Mouse (Mus musculus): ENCODE measurements around the gene Olfr1055. TPM values are rescaled to one million over a fixed set of nuclear protein-coding genes. Genes with fewer than 3 reads are reported as not detected.
"Not testable (repeated sequence)": the region's sequence is repeated elsewhere in the genome, so short reads cannot be mapped to it uniquely, and the experiment has no call there.

The Olfr1055 gene
- not detected for total RNA-seq (2021)
- long read RNA-seq, experiment 1: 0 reads
- long read RNA-seq, experiment 2: 0 reads

DNA sequence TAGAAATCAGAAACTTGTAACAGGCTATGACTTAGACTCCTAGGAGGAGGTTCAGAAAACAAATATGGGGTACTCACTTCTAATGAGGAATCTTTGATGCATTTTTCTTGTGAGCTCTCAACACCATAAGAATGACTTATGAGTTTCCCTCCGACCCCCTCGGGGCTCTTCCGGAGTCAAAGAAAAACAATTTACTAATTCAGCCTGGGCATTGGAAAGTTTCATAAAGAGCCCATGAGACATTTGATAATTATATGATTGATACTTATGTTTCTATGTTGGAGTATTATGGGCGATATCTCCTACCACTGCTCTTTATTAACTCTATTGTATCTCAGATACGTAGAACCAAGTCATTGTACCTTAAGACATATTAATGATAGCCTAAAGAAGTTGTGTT, at the start of gene Olfr1055:
Gene Olfr1055 (minus strand): TSS at position 101 of the 400 bp plus-strand sequence.
- no peak for DNase-seq (ENCODE audit: extremely low spot score in 1 of 2, low spot score in 2 of 2)
- Histone ChIP-seq H3K4me3 (no peak within 1 kb of the TSS), H3K27ac (no peak within 1 kb of the TSS)
- intact Hi-C loops (cut with DNase I): no loop called here
- TF ChIP-seq CTCF (IDR thresholded peaks at IDR 0.05): no peak

DNA sequence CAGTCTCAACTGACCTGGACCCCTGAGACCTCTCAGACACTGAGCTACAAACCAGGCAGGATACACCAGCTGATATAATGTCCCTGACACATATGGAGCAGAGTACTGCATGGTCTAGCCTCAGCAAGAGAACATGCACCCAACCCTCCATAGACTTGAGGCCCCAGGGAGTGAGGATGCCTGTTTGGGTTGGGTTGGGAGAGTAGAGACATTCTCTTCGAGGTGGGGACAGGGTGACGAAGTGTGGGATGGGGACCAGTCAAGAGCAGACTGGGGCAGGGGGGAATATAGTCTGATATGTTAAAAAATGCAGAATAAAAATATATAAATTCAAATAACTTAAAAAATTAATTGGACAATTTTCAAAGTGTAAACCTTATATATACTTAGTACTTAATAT, 45.0 kb upstream of the Olfr1055 start:
- H3K27ac ChIP-seq: no peak overlapping the region
- intact Hi-C loops (cut with DNase I): no loop called here
- DNase-seq (ENCODE audit: extremely low spot score in 1 of 2, low spot score in 2 of 2): no peak
- TF ChIP-seq CTCF (IDR thresholded peaks at IDR 0.05): no peak
- no peak overlapping the region for H3K4me3 ChIP-seq

DNA sequence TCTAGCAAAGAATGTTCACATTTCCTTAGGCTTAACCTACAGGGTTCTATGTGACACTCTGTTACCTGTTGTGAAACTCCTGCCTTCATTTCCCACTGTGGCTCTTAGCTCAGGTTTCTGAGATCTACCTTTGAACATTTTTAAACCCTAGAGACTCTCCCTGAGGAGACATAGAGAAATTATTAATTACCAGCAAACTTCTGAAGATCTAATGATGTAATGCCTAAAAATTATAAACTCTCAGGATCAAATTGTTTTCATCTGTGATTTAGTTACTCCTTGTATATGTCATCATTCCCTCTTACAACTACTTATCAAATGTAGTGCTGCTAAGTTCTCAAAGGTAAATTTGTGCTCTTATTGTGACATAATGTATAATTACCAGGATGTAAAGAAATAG, 38.4 kb upstream of the Olfr1055 start, which contains the start of gene Olfr1058:
Gene Olfr1058 (minus strand): TSS at position 101 of the 400 bp plus-strand sequence.
- H3K4me3 ChIP-seq; intact Hi-C loops (cut with DNase I); DNase-seq (ENCODE audit: extremely low spot score in 1 of 2, low spot score in 2 of 2); H3K27ac ChIP-seq: not testable (repeated sequence)

DNA sequence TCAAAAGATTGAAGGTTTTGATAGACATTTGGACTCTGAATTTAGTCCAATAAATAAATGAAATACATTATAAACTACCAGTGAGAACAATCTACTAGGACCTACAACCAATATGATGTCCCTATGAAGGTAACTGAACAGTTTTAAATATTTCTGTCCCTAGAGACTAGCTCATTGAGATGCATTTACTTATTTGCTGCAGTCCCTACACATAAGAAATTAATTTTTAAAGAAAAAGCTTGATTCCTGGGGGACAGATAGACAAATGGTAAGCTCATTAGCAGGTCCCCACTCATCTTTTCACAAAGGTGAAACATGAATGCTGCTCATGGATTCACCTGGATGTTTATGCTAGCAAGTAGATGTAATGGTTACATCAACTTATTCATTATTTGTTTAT, 28.2 kb upstream of the Olfr1055 start, which contains the start of gene Olfr1057:
Gene Olfr1057 (minus strand): TSS at position 101 of the 400 bp plus-strand sequence.
- DNase-seq (ENCODE audit: extremely low spot score in 1 of 2, low spot score in 2 of 2): no peak
- TF ChIP-seq CTCF (IDR thresholded peaks at IDR 0.05): no peak
- H3K27ac ChIP-seq: no peak within 1 kb of the TSS
- intact Hi-C loops (cut with DNase I): no loop called here
- H3K4me3 ChIP-seq: no peak within 1 kb of the TSS

DNA sequence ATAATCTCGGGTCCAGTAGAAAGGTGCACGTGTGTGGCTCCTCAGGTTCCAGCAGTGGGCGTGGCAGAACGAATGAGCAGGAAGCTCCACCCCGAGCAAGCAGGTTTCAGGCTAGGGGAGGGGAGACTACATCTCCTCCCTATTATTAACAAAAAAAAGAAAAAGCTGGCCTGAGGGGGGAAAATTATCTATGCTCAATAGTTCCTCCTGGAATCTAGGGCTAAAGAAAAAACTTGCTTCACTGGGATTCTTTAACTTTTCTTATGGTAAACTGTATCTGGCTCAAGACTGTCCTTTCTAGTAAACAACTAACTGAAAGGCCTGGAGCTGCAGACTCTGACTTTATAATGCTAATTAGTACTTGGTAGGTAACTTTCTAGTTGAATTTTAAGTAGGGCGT, 16.3 kb upstream of the Olfr1055 start:
- DNase-seq (ENCODE audit: extremely low spot score in 1 of 2, low spot score in 2 of 2); H3K27ac ChIP-seq; H3K4me3 ChIP-seq; intact Hi-C loops (cut with DNase I): not testable (repeated sequence)

DNA sequence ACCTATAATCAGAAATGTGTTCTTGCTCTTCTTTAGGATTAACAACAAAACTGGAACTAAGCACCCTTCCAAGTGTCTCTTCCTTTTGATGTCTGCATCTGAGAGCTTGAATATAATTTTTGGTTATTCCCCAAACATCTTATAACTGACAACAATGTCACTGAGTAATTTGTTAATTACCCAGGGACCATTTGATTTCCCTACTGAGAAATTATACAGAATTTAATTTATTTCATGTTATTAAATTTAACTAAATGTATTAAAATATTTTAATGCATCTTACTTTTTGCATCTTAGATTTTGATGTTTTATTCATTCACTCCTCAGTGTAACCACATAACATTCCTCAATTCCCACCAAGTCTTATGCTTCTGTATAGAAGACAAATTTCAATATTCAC, 12.3 kb upstream of the Olfr1055 start, which contains the start of gene Olfr1056:
Gene Olfr1056 (minus strand): TSS at position 101 of the 400 bp plus-strand sequence.
- H3K27ac ChIP-seq: no peak within 1 kb of the TSS
- intact Hi-C loops (cut with DNase I): no loop called here
- TF ChIP-seq CTCF (IDR thresholded peaks at IDR 0.05): no peak
- DNase-seq (ENCODE audit: extremely low spot score in 1 of 2, low spot score in 2 of 2): no peak
- no peak within 1 kb of the TSS for H3K4me3 ChIP-seq

DNA sequence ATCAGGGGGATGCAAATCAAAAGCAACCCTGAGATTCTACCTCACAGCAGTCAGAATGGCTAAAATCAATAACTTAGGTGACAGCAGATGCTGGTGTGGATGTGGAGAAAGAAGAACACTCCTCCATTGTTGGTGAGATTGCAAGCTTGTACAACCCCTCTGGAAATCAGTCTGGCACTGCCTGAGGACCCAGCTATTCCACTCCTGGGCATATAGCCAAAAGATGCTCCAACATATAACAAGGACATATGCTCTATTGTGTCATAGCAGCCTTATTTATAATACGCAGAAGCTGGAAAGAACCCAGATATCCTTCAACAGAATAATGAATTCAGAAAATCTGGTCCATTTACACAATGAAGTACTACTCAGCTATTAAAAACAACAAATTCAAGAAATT, 1.7 kb upstream of the Olfr1055 start:
- DNase-seq (ENCODE audit: extremely low spot score in 1 of 2, low spot score in 2 of 2); H3K27ac ChIP-seq; H3K4me3 ChIP-seq; intact Hi-C loops (cut with DNase I): not testable (repeated sequence)

DNA sequence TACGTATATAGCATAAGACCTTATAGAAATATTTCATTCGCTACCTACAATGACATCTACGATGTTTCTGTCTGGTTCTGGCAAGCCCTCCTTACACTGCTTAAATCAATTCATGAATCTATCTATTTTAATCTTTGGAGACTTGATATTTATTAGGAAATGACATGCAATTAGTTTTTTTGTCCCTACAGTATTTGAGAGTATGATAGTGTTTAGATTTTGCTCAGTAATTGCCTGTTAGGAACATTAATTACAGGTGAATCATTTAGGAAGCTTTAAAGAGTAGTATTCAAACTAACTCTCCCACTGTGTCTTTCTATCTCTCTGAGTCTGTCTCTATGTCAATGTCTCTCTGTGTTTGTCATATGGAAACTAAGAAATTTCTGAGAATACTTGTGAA, 14.8 kb downstream of the Olfr1055 start, which contains the start of gene Olfr1054:
Gene Olfr1054 (minus strand): TSS at position 101 of the 400 bp plus-strand sequence.
- TF ChIP-seq CTCF (IDR thresholded peaks at IDR 0.05): no peak
- intact Hi-C loops (cut with DNase I): no loop called here
- Histone ChIP-seq H3K27ac (no peak within 1 kb of the TSS), H3K4me3 (no peak within 1 kb of the TSS)
- no peak for DNase-seq (ENCODE audit: extremely low spot score in 1 of 2, low spot score in 2 of 2)

DNA sequence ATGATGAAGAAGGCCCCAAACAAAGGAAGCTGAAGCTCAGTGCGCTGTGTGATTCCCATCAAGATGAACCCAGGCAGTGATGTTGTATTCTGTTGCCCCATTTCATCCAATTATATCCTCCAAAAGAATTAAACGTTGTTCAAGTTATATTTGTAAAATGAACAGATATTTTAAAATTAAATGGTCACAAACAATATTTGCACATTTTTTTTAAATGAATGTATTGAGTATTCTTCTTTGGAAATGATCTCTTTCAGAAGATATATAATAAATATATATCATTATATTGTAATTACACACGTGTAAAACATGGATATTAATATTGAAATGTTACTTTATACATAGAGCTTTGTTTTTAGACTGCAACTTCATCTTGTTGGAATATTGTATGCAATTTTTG, 34.9 kb downstream of the Olfr1055 start, which contains the start of gene Olfr1053:
Gene Olfr1053 (minus strand): TSS at position 101 of the 400 bp plus-strand sequence.
- Histone ChIP-seq H3K27ac (no peak within 1 kb of the TSS), H3K4me3 (no peak within 1 kb of the TSS)
- no peak for TF ChIP-seq CTCF (IDR thresholded peaks at IDR 0.05)
- no peak for DNase-seq (ENCODE audit: extremely low spot score in 1 of 2, low spot score in 2 of 2)
- intact Hi-C loops (cut with DNase I): no loop called here

Other genes with a start within 250 kb of the Olfr1055 start
- not detected for gene Olfr1039, start 214.4 kb downstream of the Olfr1055 start, total RNA-seq (2021)
- gene Olfr1040, start 203.6 kb downstream of the Olfr1055 start, total RNA-seq (2021): not detected
- not detected for gene Olfr1042, start 188.4 kb downstream of the Olfr1055 start, total RNA-seq (2021)
- not detected for gene Olfr1043, start 182.8 kb downstream of the Olfr1055 start, total RNA-seq (2021)
- gene Olfr1044, start 172.5 kb downstream of the Olfr1055 start, total RNA-seq (2021): not detected
- gene Olfr52, start 164.6 kb downstream of the Olfr1055 start, total RNA-seq (2021): not detected
- not detected for gene Olfr1045, start 147.3 kb downstream of the Olfr1055 start, total RNA-seq (2021)
- not detected for gene Olfr1046, start 131.0 kb downstream of the Olfr1055 start, total RNA-seq (2021)
- not detected for gene Olfr1047, start 118.9 kb downstream of the Olfr1055 start, total RNA-seq (2021)
- gene Olfr1048, start 110.0 kb downstream of the Olfr1055 start, total RNA-seq (2021): not detected
- gene Olfr1049, start 92.0 kb downstream of the Olfr1055 start, total RNA-seq (2021): not detected
- gene Olfr1051, start 71.2 kb downstream of the Olfr1055 start, total RNA-seq (2021): not detected
- not detected for gene Olfr1052, start 57.8 kb downstream of the Olfr1055 start, total RNA-seq (2021)
- not detected for gene Olfr1053, start 35.0 kb downstream of the Olfr1055 start, total RNA-seq (2021)
- gene Olfr1054, start 14.9 kb downstream of the Olfr1055 start, total RNA-seq (2021): not detected
- gene Olfr1056, start 12.2 kb upstream of the Olfr1055 start, total RNA-seq (2021): not detected
- gene Olfr1057, start 28.1 kb upstream of the Olfr1055 start, total RNA-seq (2021): not detected
- not detected for gene Olfr1058, start 38.3 kb upstream of the Olfr1055 start, total RNA-seq (2021)
- not detected for gene Olfr1061, start 63.8 kb upstream of the Olfr1055 start, total RNA-seq (2021)
- not detected for gene Olfr1062, start 76.5 kb upstream of the Olfr1055 start, total RNA-seq (2021)
- not detected for gene Olfr1065, start 100.3 kb upstream of the Olfr1055 start, total RNA-seq (2021)
- not detected for gene Olfr1066, start 106.0 kb upstream of the Olfr1055 start, total RNA-seq (2021)
- not detected for gene Olfr228, start 137.1 kb upstream of the Olfr1055 start, total RNA-seq (2021)
- not detected for gene Olfr1076, start 158.2 kb upstream of the Olfr1055 start, total RNA-seq (2021)
- gene Olfr1079, start 192.2 kb upstream of the Olfr1055 start, total RNA-seq (2021): not detected
- gene Olfr1080, start 208.0 kb upstream of the Olfr1055 start, total RNA-seq (2021): not detected
- not detected for gene Olfr1082, start 248.7 kb upstream of the Olfr1055 start, total RNA-seq (2021)